Mouse (Mus musculus): Measurements from ENCODE around the gene Ldhc.
"Not testable (repeated sequence)": the region's sequence is repeated elsewhere in the genome, so short reads cannot be mapped to it uniquely, and the experiment has no call there.

GRCm38 (mm10) chr7:46820876-46821632 is 39.9 kb upstream of the Ldhc start:
- not testable (repeated sequence) for TF ChIP-seq TAL1 (conservative IDR thresholded peaks at IDR 0.05; ENCODE audit: low read depth, low read length); CTCF (IDR thresholded peaks at IDR 0.05; ENCODE audit: low read depth, low read length)
